Mouse (Mus musculus): ENCODE results near the gene Pitpna.
A peak's percentile ranks its signal among the peaks of the same experiment; 100 is the strongest.

Gene Pitpna

DNA sequence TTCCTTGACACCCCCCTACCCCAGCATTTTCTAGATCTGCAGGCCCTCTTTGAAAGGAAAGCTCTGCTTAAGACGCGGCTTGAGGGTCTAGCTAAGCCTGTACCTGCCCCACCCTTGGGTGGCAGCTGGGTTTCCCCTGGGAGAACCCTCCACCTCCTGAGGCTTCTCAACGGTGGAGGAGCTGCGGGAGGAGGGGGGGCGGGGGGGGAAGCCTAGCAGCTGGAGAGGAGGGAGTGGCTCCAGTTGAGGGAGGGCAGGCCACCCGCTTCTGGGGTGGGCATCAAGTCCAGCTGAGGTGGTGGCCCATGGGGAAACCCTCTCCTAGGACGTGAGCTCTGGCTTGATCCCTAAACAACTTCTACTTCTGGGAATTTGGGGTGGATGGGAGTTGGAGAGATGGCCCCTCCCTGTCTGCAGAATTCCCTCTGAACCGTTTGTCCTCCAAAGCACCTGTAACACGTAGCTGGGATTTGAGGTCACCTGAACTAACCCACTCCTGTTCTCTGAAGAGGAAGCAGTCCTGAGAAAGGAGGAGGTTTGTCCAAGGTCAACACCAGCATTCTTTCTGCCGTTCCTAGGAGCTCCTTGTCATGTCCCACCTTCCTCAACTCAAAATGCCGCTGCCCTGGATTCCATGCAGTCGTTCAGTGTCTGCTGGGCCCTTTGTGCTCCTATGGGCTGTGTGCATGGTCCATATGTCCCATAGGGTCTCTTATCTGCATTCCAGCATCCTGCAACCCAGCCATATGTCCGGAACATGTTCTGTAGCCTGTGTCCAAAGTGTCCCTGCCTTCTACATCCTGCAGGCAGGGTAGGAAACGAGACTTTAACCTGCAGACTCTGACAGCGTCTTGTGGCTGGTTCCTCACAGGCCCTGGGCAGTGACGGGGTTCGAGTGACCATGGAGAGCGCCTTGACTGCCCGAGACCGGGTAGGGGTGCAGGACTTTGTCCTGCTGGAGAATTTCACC, 69.0 kb downstream of the Pitpna start:
- DNase-seq (ENCODE audit: extremely low read depth, low read depth, low spot score), result no peak

DNA sequence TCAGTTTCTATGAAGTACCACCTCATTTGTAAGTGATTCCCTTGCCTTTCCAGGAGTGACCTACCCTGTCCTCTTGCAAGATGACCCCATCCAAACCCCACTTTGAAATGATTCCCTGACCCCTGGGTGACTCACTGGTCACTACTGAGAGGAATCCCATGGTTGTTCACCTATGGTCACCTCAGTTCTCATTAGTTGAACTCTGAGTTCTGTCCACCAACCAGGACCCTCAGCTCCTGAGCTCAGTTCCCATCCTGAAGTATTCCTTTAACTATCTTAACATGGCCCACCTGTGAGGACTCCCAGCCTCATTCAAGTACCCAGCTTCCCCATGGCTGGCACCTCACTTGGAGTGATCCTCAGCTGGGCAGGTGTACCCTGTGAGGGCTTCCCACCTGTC, 69.9 kb downstream of the Pitpna start:
- no peak for DNase-seq (ENCODE audit: extremely low read depth, low read depth, low spot score)

DNA sequence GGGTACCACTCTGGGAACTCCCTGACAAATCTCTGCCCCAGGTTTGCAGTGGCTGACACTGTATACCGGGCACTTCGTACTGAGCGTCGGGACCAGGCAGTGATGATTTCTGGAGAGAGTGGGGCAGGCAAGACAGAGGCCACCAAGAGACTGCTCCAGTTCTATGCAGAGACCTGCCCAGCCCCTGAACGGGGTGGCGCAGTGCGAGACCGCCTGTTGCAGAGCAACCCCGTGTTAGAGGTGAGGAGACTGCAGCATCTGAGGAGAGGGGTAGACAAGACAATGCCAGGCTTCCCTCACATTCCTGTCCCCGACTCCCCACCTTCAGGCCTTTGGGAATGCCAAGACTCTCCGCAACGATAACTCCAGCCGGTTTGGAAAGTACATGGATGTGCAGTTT, 70.4 kb downstream of the Pitpna start:
- DNase-seq (ENCODE audit: extremely low read depth, low read depth, low spot score), result no peak

- peak; percentile 56 for DNase-seq (ENCODE audit: extremely low read depth, low read depth, low spot score)
Observed at GRCm38 (mm10) chr11:75658996-75659750, 71.3 kb downstream of the Pitpna start.

DNA sequence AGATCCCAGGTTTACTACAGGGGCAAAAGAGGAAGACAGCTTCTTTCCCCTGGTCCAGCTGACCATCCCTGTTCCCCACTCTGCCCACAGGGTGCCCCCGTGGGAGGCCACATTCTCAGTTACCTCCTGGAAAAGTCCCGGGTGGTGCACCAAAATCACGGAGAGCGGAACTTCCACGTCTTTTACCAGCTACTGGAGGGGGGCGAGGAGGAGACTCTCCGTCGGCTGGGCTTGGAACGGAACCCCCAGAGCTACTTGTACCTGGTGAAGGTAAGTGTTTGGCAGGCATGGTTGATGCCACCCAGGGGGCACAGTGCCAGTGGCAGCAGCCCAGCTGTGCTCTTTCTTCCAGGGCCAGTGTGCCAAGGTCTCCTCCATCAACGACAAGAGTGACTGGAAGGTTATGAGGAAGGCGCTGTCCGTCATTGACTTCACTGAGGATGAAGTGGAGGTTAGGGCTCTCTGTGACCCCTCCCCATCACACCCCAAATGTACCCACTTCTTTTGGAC, 72.2 kb downstream of the Pitpna start:
- no peak for DNase-seq (ENCODE audit: extremely low read depth, low read depth, low spot score)

GRCm38 (mm10) chr11:75660941-75661800, 73.3 kb downstream of the Pitpna start:
- no peak for DNase-seq (ENCODE audit: extremely low read depth, low read depth, low spot score)

DNA sequence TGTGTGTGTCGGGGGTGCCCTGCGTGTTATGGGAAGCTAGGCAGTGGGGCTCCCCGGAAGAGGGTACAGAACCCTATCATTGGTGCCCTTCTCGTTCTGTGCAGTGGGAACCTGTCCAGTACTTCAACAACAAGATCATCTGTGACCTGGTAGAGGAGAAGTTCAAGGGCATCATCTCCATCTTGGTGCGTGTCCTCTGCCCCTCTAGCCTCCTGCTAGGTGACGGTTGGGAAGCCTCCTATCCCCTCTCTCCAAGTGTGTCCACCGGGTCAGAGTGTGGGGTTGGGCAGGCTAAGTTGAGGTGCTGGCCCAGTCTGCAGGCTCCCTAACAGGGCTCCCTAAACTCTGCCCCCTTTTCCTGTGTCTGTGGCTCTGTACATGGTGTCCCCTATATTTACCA, 74.2 kb downstream of the Pitpna start:
- no peak for DNase-seq (ENCODE audit: extremely low read depth, low read depth, low spot score)

GRCm38 (mm10) chr11:75666296-75666695, 78.4 kb downstream of the Pitpna start:
- no peak for DNase-seq (ENCODE audit: extremely low read depth, low read depth, low spot score)

- no peak for DNase-seq (ENCODE audit: extremely low read depth, low read depth, low spot score)
Observed at GRCm38 (mm10) chr11:75668621-75669020, 80.7 kb downstream of the Pitpna start.

GRCm38 (mm10) chr11:75669176-75669852, 81.4 kb downstream of the Pitpna start:
- no peak for DNase-seq (ENCODE audit: extremely low read depth, low read depth, low spot score)

- DNase-seq (ENCODE audit: extremely low read depth, low read depth, low spot score), result no peak
Observed at GRCm38 (mm10) chr11:75669853-75670200, 81.9 kb downstream of the Pitpna start.

DNA sequence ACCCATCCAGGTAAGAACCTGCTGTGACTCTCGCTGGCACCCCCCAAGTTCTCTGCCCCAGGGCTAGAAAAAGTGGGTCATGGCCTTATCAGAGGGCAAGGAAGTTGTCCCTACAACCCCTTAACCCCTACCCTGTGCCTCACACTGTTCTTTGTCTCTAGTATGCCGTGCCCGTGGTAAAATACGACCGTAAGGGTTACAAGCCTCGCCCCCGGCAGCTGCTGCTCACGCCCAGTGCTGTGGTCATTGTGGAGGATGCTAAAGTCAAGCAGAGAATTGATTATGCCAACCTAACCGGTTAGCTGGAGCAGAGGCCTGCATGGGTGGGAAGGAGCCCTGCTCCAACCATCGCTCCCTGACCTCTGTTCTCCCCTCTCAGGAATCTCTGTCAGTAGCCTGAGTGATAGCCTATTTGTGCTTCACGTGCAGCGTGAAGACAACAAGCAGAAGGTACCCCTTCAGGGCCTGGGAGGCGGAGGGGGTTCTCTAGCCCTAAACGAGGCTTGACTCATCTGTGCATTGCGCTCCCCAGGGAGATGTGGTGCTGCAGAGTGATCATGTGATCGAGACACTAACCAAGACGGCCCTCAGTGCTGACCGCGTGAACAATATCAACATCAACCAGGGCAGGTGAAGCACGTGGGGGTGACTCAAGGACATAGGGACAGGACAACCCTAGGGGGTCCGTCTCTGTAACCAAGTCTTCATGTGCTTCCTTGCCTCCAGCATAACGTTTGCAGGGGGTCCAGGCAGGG, 83.7 kb downstream of the Pitpna start:
- DNase-seq (ENCODE audit: extremely low read depth, low read depth, low spot score), result no peak

DNA sequence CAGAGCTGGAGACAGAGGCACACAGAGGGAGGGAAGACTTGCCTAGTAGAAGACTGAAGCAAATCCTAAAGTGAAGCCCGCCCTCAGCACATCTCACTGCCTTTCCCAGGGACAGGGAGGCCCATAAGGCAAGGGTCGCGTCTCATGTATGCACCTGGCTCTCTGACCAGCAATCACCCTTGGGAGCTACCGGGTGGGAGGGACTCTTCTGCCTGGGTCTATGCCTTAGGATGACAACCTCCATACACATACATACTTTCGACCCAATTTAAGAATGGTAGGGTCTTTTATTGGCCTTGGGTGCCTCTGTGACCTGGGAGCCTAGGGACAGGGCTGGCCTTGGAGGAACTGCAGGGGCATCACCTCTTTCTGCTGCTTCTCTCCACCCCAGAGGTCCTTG, 85.5 kb downstream of the Pitpna start:
- DNase-seq (ENCODE audit: extremely low read depth, low read depth, low spot score), result no peak

- DNase-seq (ENCODE audit: extremely low read depth, low read depth, low spot score), result no peak
Observed at GRCm38 (mm10) chr11:75674875-75675274, 87.0 kb downstream of the Pitpna start.

GRCm38 (mm10) chr11:75677881-75678746, 90.2 kb downstream of the Pitpna start:
- DNase-seq (ENCODE audit: extremely low read depth, low read depth, low spot score), result no peak
